Mouse (Mus musculus) forebrain, embryonic 11.5 days (tissue): ENCODE measurements around the gene Slc35c1. TPM values are rescaled to one million over a fixed set of nuclear protein-coding genes. Genes with fewer than 3 reads are reported as not detected.
A peak's percentile ranks its signal among the peaks of the same experiment; 100 is the strongest.

Experiments
- ATAC-seq: fragments of 200-750 bp; cut with Nextera tagmentation; replicated peaks from 2 replicates; pipeline ENCODE4 v1.8.0; 2017; ENCODE audit warnings: moderate TSS enrichment; ENCODE audit not compliant: low FRiP score
- DNase-seq: peaks from one replicate; pipeline ENCODE4 v3.0.0-alpha.2; 2017; ENCODE audit warnings: low spot score
- H3K27ac ChIP-seq: fragments of 300-500 bp; sonication (generic); 2 replicates; pipeline ENCODE4 v1.5.1; 2014; ENCODE audit warnings: low read depth, low read length
- H3K27me3 ChIP-seq: fragments of 300-500 bp; sonication (generic); 2 replicates; pipeline ENCODE4 v1.6.1; 2014; ENCODE audit warnings: mild to moderate bottlenecking, low read length, mixed read lengths; ENCODE audit not compliant: control insufficient read depth, insufficient read depth
- H3K36me3 ChIP-seq: fragments of 300-500 bp; sonication (generic); 2 replicates; pipeline ENCODE4 v1.6.1; 2014; ENCODE audit warnings: mild to moderate bottlenecking, low read length, moderate library complexity, mixed read lengths; ENCODE audit not compliant: control insufficient read depth, insufficient read depth
- H3K4me1 ChIP-seq: fragments of 300-500 bp; sonication (generic); replicated peaks from 2 replicates; pipeline ENCODE4 v1.6.1; 2014; ENCODE audit warnings: low read length, mixed read lengths; ENCODE audit not compliant: control insufficient read depth, insufficient read depth
- H3K4me2 ChIP-seq: fragments of 300-500 bp; sonication (generic); 2 replicates; pipeline ENCODE4 v1.6.1; 2014; ENCODE audit warnings: low read depth, mild to moderate bottlenecking, low read length, moderate library complexity, mixed read lengths; ENCODE audit not compliant: severe bottlenecking
- H3K4me3 ChIP-seq: fragments of 300-500 bp; sonication (generic); 2 replicates; pipeline ENCODE4 v1.5.1; 2014; ENCODE audit warnings: low read depth, low read length
- H3K9ac ChIP-seq: fragments of 300-500 bp; sonication (generic); 2 replicates; pipeline ENCODE4 v1.6.1; 2014; ENCODE audit warnings: low read length
- H3K9me3 ChIP-seq: fragments of 300-500 bp; sonication (generic); 2 replicates; pipeline ENCODE4 v1.6.1; 2016; ENCODE audit warnings: low read length, mixed read lengths; ENCODE audit not compliant: control insufficient read depth
- WGBS: fragments of 180-500 bp; shearing (Covaris S2); extraction: QIAGEN DNeasy Blood & Tissue Kit; methylation state at CpG from one replicate; pipeline ENCODE4 v1.1.7; 2014; 5-methylcytosine and 5-hydroxymethylcytosine counted together
- polyA plus RNA-seq: library from polyadenylated mRNA; unstranded; fragments of >200 nt; fragmentation: Nextera tagmentation; extraction: Ambion mirVana; gene quantifications from 2 replicates; pipeline ENCODE4 v1.2.1, GENCODE M21; 2014

Slc35c1 gene
- polyA plus RNA-seq, 1 experiment from 2014 or later: 11.6 TPM

DNA sequence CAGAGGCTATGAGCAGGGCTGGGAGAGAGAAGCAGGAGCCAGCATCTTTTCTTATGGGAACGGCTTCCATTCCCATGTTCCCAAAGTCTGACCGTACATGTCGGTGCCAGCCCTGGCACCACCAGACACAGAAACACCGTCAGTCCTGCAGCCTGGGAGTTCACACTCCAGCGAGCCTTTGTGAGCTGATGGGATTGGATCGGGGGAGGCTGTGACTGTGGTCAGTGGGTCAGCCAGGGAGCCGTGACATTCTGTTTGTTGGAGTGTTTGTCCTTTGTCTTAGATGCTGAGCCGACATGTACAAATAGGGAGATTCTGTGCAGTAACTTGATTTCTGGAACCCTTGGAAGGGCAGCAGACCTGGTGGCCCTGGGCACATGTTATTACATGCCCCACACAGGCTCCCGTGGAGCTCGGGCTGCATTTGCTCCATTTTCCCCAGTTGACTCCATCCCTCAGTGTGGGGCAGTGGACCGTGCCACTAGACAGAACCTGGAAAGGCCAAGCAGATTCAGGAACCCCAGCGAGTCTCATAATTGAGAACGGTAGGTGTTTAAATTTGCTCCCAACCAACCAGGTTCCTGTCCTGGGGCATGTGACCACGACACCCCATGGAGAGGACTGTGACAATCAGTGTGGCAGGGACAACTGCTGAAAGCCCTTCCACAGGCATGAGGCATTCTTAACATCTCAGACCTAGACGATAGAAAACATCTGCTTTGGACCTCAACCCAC, 33.5 kb upstream of the Slc35c1 start:
- H3K9me3 ChIP-seq: no peaks in the 10 kb centered on the region
- 46% methylated on average over 15 of the region's 15 CpGs for WGBS
- no peak for DNase-seq
- H3K4me1 ChIP-seq: no peaks in the 10 kb centered on the region
- H3K4me3 ChIP-seq: no peak overlapping the region
- no peak overlapping the region for H3K9ac ChIP-seq
- ATAC-seq: 0 out of 2 replicates have a peak, but pooled peaks have one; percentile 21
- H3K4me2 ChIP-seq: no peak overlapping the region
- no peaks in the 10 kb centered on the region for H3K36me3 ChIP-seq
- no peaks in the 10 kb centered on the region for H3K27me3 ChIP-seq
- H3K27ac ChIP-seq: no peak overlapping the region

- peak; percentile 45 for DNase-seq
- H3K4me3 ChIP-seq: no peak overlapping the region
- no peak overlapping the region for H3K9ac ChIP-seq
- no peak for ATAC-seq
- no peak overlapping the region for H3K4me2 ChIP-seq
- no peaks in the 10 kb centered on the region for H3K27me3 ChIP-seq
- H3K4me1 ChIP-seq: no peaks in the 10 kb centered on the region
- H3K27ac ChIP-seq: no peak overlapping the region
- 74% methylated on average over 12 of the region's 12 CpGs for WGBS
- H3K36me3 ChIP-seq: no peaks in the 10 kb centered on the region
- no peaks in the 10 kb centered on the region for H3K9me3 ChIP-seq
Observed at GRCm38 (mm10) chr2:92491950-92492501, 31.7 kb upstream of the Slc35c1 start.

- DNase-seq: no peak
- no peaks in the 10 kb centered on the region for H3K9me3 ChIP-seq
- H3K27ac ChIP-seq: no peak overlapping the region
- no peak overlapping the region for H3K9ac ChIP-seq
- no peak for ATAC-seq
- 91% methylated on average over 10 of the region's 10 CpGs for WGBS
- no peak overlapping the region for H3K4me3 ChIP-seq
- 0 out of 2 replicates have a peak, but pooled peaks cover 6% of the 10 kb centered on the region for H3K4me1 ChIP-seq
- H3K27me3 ChIP-seq: peaks cover 2% of the 10 kb centered on the region; the same call in 1 of the 2 replicates
- no peaks in the 10 kb centered on the region for H3K36me3 ChIP-seq
- H3K4me2 ChIP-seq: no peak overlapping the region
Observed at GRCm38 (mm10) chr2:92490541-92490940, 30.2 kb upstream of the Slc35c1 start.

GRCm38 (mm10) chr2:92487791-92488190, 27.5 kb upstream of the Slc35c1 start:
- Histone ChIP-seq H3K27me3 (peaks cover 17% of the 10 kb centered on the region), H3K4me3 (no peak overlapping the region), H3K9ac (no peak overlapping the region), H3K4me2 (no peak overlapping the region), H3K27ac (no peak overlapping the region), H3K4me1 (0 out of 2 replicates have a peak, but pooled peaks cover 6% of the 10 kb centered on the region), H3K36me3 (no peaks in the 10 kb centered on the region), H3K9me3 (no peaks in the 10 kb centered on the region)
- WGBS: 86% methylated on average over 8 of the region's 8 CpGs
- ATAC-seq: no peak
- DNase-seq: peak; percentile 45

DNA sequence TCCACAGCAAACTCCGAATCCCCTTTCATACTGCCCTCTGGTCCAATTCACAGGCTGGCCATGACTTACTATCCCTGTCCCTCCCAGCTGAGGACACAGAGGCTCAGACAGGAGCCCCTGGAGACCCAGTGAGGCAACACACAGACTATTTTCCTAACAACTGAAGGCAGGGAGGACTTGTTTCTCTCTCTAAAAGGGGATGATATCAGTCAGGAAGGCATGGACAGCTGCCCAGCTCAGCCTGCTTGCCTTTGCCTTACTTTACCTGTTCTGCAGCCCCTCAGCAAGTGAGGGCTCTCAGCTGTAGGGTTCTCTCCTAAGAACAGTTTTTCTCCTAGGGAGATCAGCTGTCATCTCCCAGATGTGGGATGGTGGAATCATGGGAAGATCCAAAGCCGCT, 26.6 kb upstream of the Slc35c1 start:
- Histone ChIP-seq H3K9me3 (no peaks in the 10 kb centered on the region), H3K9ac (no peak overlapping the region), H3K4me3 (no peak overlapping the region), H3K36me3 (no peaks in the 10 kb centered on the region), H3K4me2 (no peak overlapping the region), H3K27ac (no peak overlapping the region), H3K4me1 (0 out of 2 replicates have a peak, but pooled peaks cover 6% of the 10 kb centered on the region), H3K27me3 (peaks cover 17% of the 10 kb centered on the region)
- DNase-seq: no peak
- ATAC-seq: no peak
- WGBS: 69% methylated on average over 2 of the region's 2 CpGs

DNA sequence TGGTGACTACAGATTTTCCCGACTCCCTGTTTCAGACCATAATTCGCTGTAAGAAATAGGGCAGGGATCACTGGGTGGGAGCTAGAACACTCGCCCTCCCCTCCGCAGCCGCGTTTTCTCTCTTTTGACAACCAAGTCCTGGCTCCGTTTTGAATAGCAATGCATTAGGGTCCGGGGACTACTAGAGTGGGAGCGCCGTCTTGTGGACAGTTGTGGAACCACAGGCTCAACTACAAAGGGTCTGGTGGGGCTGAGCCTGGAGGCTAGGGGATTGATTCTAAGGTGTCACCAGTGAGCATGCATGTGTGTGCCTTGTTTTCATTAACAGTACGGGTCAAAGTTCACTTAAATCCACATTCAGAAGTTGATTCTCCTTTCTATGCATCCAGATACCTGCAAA, 26.1 kb upstream of the Slc35c1 start:
- 3% methylated on average over 11 of the region's 11 CpGs for WGBS
- peaks cover 17% of the 10 kb centered on the region for H3K27me3 ChIP-seq

GRCm38 (mm10) chr2:92485640-92486295, 25.4 kb upstream of the Slc35c1 start:
- ATAC-seq: peak; percentile 63
- peaks cover 17% of the 10 kb centered on the region for H3K27me3 ChIP-seq
- H3K9ac ChIP-seq: no peak overlapping the region
- no peaks in the 10 kb centered on the region for H3K36me3 ChIP-seq
- no peak overlapping the region for H3K27ac ChIP-seq
- no peaks in the 10 kb centered on the region for H3K9me3 ChIP-seq
- DNase-seq: peak; percentile 85
- no peak overlapping the region for H3K4me3 ChIP-seq
- H3K4me2 ChIP-seq: peak overlapping the region; percentile 42; the same call in 1 of the 2 replicates
- 6% methylated on average over 15 of the region's 15 CpGs for WGBS
- H3K4me1 ChIP-seq: 0 out of 2 replicates have a peak, but pooled peaks cover 6% of the 10 kb centered on the region

More for the DNA sequence above, 26.1 kb upstream of the Slc35c1 start:
- Histone ChIP-seq H3K4me3 (no peak overlapping the region), H3K27ac (no peak overlapping the region), H3K9me3 (no peaks in the 10 kb centered on the region), H3K4me2 (peak overlapping the region; percentile 42; the same call in 1 of the 2 replicates), H3K36me3 (no peaks in the 10 kb centered on the region), H3K4me1 (0 out of 2 replicates have a peak, but pooled peaks cover 6% of the 10 kb centered on the region), H3K9ac (peak overlapping the region; percentile 16; the same call in 1 of the 2 replicates)
- DNase-seq (peak; percentile 93), ATAC-seq (0 out of 2 replicates have a peak, but pooled peaks have one; percentile 64)

GRCm38 (mm10) chr2:92484256-92485025, 24.1 kb upstream of the Slc35c1 start:
- ATAC-seq (no peak), DNase-seq (peak; percentile 52)
- WGBS: 39% methylated on average over 23 of the region's 23 CpGs
- Histone ChIP-seq H3K9ac (no peak overlapping the region), H3K4me1 (0 out of 2 replicates have a peak, but pooled peaks cover 6% of the 10 kb centered on the region), H3K4me3 (no peak overlapping the region), H3K27ac (no peak overlapping the region), H3K4me2 (0 out of 2 replicates have a peak overlapping the region, but pooled peaks have one; percentile 8), H3K9me3 (no peaks in the 10 kb centered on the region), H3K36me3 (no peaks in the 10 kb centered on the region), H3K27me3 (peaks cover 17% of the 10 kb centered on the region)
